Mouse (Mus musculus) common myeloid progenitor, adult 5-6 weeks (primary cell): Measurements from ENCODE around the gene Mlx. TPM values are rescaled to one million over a fixed set of nuclear protein-coding genes. Genes with fewer than 3 reads are reported as not detected.
A peak's percentile ranks its signal among the peaks of the same experiment; 100 is the strongest.

Experiments
- ATAC-seq: replicated peaks from 2 replicates; pipeline ENCODE4 v1.8.0; 2016; ENCODE audit warnings: low read depth, mild to moderate bottlenecking, moderate TSS enrichment, inconsistent platforms; ENCODE audit not compliant: poor library complexity, severe bottlenecking
- total RNA-seq: library from RNA; stranded (forward); fragments of 200-1000, 187-1606 nt; gene quantifications from 2 replicates; pipeline ENCODE4 v1.2.3, GENCODE M21; 2017

Mlx gene
- total RNA-seq = 30.0 and 31.1 TPM in 2 replicates

DNA sequence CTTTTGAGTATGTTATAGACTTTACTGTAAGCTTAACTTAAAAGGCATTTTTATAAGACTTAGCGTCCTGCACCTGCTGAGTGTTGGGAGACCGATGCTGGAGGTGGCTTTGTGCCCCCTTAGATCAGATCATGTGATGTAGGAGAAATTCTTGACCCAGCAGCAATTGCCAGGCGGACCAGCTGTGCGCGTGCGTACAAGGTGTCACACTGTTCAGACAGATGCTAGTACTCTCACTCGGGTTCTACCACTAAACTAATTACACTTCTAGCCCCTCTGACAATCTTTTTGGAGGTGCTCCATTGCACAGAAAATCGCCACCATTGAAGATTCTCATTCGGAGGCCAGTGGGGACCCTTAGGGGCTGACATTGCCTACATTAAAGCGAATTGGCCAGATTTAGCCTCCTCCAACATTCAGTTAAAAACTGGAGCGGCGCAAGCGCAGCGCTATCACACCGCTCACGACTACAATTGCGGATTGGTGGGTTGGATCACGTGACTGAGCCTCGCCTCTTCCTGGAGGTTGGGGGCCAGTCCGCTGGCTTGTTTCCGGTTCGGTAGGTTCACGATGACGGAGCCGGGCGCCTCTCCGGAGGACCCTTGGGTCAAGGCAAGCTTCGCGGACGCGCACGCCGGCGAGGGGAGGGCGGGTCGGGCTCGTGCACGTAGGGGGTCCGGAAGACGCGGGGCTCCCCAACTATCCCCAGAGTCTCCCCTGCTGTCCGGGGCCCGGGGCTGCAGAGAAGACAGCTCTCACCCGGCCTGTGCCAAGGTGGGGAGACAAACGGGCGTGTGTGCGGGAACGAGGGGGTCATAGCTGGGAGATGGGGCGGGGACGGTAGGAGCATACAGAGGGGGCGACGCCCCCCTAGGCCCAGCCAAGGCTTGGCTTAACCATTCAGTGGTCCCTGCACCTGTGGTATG, at the start of gene Mlx:
Gene Mlx (plus strand): TSS at position 522 of the 926 bp plus-strand sequence.
- ATAC-seq = peak; percentile 68

DNA sequence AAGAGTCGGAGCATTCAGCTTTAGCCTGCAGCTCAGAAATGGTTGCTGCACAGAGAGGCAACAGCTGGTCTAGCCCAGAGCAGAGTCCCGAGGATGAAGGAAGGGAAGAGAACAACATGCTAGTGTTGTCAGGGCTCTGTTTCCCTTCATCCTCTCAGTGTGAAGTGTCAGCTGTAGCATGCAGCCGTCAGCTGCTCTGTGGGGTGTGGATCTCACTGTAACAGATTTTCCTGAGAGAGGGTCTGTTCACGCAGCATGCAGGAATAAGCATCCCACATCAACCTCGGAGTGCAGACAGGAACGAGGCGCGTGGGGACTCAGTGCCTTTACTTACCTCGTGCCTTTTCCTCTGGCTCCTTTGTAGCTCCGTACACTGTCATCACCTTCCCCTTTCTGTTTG, 49.3 kb upstream of the Mlx start:
- ATAC-seq = no peak

DNA sequence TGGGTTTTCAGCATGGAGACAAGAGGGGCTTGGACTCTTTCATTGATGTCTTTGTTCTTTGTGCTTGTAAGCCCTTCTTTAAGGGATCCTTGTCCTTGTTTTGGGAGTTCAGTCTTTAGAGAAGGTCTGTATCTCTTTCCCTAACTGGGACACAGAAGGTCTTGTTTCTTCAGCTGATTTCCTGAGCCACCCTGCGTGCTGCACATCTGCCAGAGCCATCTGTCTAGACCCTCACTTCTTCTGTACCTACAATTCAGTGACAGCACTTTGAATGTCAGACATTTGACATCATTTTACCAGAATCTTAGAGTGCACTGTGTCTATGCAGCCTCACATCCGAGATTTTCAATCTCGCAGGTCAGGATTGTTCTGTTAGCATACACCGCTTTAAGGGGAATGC, 41.3 kb upstream of the Mlx start:
- no peak for ATAC-seq

DNA sequence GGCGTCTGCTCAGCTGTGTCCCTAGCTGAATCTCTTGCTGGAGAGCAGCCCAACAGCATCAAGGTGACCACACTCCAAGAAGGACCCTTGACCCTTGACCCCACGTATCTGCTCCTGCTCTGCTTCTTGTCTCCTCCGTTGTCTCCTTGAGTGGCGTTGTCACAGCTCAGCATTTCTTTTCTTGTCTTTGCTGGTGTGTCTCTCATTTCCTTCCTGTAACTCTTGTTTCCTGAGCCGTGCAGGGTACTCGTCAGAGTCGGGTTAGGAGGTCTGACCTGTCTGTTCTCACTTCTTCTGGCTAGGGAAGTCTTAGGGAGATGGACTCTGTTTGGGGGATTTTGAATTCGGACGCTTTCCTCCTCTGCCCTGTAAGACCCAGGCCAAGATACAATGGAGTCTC, 40.6 kb upstream of the Mlx start:
- no peak for ATAC-seq

DNA sequence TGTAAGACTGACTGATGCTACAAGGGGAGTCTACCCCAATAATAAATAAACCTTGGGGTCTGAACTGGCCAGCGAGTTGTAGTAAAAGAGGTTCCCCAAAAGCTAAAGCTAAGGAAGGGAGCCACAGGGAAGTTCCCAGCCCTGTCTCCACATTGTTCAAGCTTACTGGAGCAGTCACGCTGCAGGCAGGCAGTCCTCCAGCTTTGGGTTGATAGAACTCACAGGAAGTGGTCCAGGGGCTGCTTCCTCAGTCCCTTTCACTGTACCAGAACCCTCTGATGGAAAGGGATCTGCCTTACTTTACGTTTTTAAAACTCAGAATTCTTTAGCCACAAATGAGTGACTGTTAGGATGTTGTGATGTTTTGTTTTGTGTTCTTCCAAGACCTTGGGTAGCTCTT, 39.6 kb upstream of the Mlx start:
- no peak for ATAC-seq

DNA sequence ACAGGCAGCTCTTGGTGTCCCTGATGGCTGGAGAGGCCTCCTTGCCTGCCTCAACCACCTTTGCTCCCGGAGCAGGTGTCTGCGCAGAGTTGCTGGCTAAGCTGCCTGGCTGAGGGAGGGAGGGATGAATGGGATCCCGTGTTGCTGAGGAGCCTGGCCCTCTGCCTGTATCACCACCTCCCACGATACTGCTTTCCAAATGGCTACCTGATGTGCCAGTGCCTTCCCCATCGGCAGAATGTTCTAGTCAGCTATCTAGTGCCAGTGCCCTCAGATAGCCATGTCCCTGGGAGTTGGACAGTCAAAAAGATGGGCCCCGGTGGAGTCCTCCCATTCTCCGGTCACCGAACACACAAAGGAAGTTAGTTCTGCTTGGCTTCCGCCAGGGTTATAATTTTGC, 36.7 kb upstream of the Mlx start:
- ATAC-seq = no peak

DNA sequence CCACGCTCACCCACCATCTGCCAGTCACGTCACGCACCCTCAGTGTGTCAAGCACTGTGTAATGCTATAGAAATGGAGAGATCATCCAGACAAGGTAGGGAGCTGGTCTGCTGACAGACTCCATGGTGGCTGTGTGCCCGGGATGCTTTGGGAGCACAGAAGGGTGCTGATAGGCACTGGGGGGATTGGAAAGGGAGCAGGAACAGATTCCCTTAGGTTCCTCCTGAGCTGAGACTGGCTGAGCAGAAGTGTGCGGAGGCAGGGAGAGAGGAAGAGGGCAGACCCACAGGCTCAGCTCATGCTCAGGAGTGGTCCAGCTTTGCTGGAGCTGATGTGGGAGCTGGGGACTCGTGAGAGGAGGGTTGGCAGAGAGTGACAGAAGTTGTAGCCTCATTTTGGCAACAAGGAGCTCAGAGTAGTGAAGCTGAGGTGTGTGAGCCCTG, 36.0 kb upstream of the Mlx start:
- no peak for ATAC-seq

DNA sequence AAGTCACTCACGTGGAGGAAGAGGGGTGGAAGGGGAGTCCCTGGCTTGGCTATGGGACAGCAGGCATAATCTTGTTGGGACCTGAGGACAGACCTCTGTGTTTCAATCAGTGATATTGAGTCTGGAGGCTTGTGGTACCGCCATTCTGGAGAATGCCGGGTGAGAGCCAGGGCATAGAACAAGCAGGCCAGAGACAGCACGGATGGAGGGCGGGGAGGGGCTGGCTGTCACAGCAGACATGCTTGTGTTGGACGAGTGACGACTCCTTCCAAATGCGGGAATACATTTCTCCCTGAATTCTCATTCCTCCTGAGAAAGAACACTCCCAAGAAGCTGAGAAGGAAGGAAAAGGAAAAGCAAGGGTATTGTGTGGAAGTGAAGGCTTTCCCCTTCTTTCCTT, 35.5 kb upstream of the Mlx start:
- ATAC-seq = no peak

DNA sequence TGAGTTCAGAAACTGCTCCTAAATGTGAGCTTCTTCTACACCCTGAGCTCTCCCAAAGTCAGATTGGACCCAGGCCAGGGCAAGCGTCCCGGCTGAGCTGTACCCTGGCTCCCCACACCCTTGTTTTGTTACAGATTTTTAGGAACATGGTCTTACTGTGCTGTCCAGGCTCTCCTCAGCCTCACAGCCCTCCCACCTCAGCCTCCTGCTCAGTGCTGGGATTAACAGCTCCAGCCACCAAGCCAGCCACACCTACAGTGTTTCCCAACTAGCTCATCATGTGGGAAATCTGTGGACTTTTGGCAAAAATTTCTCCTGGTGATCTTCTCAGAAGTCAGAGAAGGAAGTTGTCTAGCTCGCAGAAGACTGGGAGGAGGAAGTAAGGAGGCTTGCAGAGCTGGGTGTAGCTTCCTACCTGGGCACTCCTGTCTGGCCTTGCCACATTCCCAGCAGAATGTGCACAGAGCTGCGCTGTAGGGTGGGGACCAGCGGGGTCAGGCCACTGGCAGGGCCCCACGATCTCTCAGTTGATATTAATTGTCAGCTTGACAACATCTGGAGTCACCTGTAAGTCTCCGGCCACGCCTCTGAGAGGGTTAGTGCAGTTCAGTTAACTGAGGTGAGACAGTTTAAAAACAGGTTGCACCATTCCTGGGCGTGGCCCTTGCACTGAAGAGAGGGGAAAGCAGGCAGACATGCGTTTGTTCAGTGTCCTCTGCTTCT, 34.2 kb upstream of the Mlx start:
- no peak for ATAC-seq

DNA sequence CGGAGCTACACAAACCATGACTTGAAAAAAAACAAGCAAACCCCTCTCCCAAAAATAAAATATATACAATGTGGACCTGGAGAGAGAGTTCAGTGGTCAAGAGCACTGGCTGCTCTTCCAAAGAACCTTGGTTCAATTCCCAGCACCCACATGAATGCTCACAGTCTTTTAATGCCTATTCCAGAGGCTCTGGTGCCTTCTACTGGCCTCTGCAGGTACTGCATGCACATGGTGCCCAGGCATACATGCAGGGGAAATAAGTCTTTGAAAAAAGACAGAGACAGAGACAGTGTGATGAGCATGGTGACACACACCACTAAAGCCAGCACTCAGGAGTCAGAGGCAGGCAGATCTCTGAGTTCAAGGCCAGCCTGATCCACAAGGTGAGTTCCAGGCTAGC, 33.1 kb upstream of the Mlx start:
- ATAC-seq = 0 out of 2 replicates have a peak, but pooled peaks have one; percentile 12

DNA sequence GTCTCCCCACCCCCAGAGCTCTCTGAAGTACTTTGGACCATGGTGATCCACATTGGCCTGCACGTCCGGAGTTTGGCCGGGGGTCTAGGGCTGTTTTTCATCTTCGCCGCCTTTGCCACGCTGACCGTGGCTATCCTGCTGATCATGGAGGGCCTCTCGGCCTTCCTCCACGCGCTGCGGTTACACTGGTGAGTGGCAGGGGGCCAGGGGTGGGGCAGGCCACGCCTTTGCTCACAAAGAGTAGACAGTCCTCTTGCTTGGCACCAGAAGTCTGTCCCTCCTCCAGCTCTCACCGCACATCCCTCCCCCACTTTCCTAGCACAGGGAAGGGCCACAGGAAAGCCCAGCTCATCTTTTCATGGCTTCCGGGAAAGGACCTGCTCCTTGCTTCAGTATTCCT, 31.7 kb upstream of the Mlx start:
- no peak for ATAC-seq

DNA sequence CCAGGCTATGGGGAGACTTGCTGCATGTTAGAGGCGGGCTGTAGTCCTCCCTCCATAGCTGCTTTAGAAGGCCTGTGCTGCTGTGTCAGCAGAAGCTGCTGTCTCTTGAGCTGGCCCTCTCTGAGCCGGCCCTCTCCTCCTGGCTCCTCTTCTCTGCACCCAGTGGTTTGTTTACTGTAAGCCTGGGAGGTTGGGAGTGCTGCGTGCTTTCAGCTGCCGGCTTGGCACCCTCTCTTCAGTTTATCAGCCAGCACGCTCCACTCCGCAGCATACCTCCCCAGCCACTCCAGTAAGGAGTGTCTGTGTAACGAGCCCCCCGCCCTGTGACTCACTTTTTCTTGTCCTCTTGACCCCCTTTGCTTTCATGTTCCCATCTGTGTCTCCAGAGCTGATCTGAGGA, 30.2 kb upstream of the Mlx start:
- no peak for ATAC-seq

DNA sequence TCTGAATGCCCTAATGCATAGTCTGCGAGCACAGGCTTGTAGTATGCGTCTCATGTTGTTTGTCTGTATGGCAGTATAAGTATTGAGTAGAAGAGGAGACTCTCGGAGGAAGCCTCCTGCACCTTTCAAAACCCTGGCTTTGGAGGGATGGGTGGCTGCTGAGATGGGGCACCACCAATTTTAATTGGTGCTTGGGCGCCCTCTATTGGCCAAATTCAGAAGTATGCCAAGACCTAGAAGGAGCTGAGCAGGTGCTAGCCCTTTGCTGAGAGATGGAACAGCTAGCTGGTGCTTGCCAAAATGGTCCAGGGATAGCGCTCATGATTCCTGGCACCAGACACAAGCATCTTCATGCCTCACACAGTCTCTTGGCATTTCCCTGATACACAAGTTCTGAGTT, 29.2 kb upstream of the Mlx start:
- peak; percentile 67 for ATAC-seq

DNA sequence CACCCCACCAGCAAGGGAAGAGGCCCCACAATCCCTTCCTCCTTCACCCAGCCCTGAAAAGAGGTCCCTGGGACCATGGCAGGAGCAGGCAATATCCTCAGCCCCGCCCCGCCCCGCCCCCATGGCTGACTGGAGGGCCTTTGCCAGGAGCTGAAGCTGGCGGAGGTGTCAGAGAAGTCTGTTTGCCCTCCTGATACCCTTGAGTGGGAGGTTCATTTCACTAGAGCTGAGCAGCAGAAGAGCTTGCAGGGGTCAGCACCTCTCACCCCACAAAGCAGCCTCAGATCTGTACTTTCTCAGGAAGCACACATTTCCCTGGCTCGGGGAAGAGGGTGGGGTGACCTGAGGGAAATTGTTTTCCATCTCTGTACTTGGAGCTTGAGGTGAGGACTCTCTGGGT, 28.4 kb upstream of the Mlx start:
- ATAC-seq = no peak

DNA sequence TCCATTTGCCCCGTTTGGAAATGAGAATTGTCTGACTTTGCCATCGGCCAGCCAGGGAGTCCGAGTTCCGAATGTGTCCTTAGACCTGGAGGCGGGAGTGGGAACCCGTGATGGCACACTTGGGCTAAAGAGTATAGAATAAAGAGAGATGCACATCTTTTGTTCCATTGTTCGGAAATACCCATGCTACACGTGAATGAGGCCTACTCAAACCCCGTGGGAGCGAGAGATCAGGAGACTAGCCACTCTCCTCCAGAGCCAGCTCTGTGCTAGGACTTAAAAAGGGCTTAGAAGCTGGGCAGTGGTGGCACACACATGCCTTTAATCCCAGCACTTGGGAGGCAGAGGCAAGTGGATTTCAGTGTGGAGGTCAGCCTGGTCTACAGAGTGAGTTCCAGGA, 27.6 kb upstream of the Mlx start:
- ATAC-seq = no peak

DNA sequence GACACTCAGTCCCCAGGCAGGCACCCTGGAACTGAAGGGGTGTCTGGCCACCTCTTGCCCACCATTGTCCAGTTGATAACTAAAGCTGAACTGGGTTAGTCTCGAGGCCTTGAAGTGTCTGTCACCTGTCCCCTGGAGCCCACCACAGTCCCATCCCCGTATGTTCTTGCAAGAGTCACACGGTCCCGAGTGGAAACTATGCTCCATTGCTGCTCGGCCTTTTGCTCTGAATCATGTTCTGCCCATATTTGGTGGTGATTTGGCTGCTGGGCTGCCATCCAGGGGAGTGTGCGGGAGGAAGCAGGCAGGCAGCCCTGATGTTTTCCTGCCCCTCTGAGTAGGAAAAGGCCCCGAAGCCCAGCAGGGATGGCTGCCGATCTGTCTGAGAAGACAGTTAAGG, 27.0 kb upstream of the Mlx start:
- ATAC-seq = no peak

DNA sequence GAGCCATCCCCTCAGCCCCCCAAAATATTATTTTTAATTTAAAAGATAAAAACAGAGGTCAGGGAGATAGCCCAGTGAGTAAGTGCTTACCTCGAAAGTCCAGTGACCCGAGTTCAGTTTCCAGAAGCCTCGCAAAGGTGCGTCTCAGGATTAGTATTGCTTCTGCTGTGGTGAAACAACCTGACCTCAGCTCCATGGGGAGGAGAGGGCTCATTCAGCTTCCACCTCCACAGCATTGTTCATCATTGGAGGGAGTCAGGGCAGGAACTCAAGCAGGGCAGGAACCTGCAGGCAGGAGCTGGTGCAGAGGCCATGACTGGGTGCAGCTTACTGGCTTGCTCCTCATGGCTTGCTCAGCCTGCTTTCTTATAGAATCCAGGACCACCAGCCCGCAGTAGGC, 26.0 kb upstream of the Mlx start:
- no peak for ATAC-seq

DNA sequence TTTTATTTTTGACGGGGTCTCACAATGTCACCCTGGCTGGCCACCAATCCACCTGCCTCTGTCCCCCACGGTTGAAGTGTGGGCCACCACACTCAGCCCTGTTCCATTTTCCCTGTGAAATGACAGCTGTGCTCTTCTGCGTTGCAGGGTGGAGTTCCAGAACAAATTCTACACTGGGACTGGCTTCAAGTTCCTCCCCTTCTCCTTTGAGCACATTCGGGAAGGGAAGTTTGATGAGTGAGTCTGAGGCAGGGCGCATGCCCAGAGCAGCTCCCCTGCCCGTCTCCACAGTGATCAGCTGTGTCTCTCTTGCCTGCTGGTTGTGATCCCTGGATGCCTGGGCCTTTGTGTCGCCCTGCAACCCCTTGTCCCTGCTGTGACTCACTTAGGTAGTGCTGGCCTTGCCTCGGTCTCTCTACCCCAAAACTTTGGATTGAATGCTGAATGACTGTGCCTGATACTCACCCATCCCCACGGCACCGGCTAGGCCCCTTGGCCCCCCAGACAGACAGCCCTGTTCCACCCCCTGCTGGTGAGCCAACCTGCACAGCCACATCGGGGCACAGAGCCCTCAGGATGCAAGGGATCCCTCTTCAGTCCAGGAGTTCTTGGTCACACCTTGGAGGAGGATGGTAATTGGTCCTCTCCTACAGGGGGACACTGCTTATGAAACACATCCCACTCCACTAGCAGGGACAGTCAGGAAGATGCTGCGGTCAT, 24.8 kb upstream of the Mlx start:
- no peak for ATAC-seq

DNA sequence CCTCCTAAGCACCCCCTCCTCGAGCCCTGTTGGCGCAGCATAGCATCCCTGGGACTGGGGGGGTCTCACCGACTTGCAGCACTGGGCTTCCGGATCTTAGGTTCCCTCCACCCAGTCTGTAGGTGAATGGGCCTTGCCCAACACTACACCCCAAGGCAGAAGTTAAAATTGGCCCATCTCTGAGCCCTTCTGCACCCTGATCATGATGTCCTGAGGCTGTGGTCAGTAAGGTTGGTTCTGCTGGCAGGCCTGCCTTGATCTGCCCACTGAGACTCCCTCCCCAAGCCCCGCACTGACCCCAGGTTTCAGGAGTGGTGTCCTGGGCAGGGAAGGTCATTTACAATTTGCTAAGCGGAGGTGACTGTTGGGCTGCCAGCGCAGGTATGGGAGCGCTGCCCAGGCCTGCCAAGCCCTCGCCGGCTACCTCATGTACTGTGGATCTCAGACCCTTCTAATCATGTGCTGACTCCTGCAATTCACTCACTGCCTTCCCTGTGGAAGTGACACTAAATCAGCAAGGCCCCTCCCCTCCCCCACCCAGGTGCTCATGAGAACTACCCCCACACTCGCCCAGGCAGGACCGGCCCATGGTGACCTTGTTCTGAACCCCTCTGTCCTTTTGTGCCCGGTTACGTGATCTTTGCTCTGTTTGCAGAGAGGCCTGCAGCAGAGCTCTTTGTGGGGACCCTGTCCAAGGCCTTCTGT, 24.0 kb upstream of the Mlx start:
- ATAC-seq = no peak; the same call in 1 of the 2 replicates

DNA sequence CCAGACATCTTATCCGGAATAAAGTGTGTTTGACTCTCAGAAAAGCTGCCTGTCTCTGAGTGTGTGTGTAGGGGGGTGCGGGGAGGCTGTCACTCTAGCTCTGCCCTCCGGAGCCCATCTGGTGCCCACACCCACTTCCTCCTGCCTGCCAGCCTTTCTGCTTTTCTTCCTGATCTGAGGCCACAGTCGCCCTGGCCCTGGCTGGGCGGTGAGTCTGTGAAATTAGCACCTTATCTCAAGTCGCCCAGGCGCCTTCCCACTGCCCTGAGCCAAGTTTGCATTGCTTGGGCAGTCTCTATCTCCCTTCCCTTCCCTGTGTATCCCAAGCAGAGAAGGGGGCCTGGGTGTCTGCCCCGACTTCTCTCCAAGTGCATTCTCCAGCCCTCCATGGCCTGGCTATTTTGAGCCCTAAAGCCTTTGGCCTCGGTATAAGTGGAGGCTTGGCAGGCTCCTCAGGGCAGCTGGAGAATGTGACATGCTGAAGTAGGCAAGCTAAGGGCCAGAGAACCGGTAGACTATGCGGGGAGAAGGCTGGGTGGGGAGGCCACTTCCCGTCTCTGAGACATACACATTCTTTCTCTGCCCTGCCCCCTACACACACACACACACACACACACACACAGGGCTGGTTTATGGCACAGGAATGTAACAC, 23.3 kb upstream of the Mlx start:
- ATAC-seq = peak; percentile 93
